Mouse (Mus musculus) G1E (cell line): ENCODE results near the gene Zdhhc23.

Experiments
- CTCF ChIP-seq: IDR thresholded peaks from 2 replicates; pipeline ENCODE4 v1.5.1; 2012; ENCODE audit warnings: low read depth, low read length, inconsistent platforms, mixed read lengths
- GATA1 ChIP-seq: IDR thresholded peaks from 2 replicates; pipeline ENCODE4 v1.6.1; 2012; ENCODE audit warnings: borderline replicate concordance, low read length, inconsistent platforms, mixed read lengths

DNA sequence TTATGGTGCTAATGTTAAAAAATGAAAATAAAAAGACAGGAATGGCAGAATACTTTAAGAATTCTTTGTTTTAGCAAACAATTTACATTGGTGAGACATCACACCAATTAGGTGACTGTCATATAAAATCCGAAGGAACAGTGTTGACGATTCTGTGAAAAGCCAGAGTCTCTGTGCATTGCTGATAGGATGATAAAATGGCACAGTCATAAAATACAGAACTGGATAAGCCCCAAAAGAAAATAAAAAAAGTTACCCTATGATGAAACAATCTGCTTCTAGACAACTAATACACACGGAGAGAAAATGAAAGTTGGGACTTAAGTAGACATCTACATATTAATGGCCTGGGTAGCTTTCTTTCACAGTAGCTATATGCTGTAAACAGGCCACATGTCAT lies 15.0 kb upstream of the Zdhhc23 start:
- TF ChIP-seq CTCF, result no peak
- TF ChIP-seq GATA1, result no peak
